11 mouse cellular contexts compared by ENCODE assay signal in the genomic region with DNA sequence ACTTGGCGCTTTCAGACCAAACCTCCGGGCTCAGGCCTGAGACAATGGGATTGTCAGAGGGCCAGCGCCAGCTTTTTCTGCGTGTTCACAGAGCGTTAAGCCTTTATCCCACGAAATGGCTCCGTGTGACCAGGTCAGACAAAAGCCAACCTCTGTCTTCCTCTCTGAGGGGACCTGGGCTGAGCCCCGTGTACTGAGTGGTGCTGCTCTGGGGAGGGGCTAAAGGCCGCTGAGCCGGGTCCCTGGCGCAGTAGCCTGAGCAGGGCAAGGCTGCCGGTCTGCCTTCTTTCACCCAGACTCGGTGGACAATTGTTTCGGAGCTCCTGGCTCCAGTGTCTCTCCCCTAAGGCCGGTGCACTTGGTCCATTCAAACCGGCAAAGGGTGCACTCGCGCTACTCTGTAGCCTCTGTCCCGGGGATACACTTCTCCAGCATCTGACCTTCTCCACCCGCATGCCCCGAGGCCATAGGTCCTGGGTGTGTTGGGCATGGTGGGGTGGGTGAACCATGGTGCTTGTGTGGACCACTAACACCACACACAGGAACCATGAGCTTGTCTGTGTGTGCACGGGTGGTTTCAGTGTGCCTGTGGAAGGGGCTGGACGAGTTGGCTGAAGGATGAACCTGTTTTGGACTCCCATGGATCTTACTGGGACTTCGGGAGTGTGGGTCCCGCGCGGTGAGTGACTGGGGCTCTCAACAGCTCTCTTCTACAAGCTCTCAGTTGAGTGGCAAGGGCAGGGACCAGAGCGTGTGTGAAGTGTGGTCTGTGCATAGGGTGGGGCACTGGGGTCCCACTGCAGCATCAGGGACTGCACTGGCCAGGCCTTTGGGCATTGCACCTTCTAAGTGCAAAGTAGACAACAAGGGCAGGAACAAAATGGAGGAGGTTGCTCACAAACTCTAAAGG. TPM values are rescaled to one million over a fixed set of nuclear protein-coding genes. Genes with fewer than 3 reads are reported as not detected.
DNase-seq lines count a peak whose midpoint lies in the region; ATAC-seq and TF ChIP-seq lines count a peak whose summit lies in the region.
"Had no signal": no experiment of that assay in that cellular context is flagged by ENCODE, and none has a peak within 500 bp of the region (broad histone marks: within the 10 kb centered on the region; RNA-seq: fewer than 3 reads in every experiment).

No protein-coding gene starts in this region.

- peak; percentile 71 for ATAC-seq in forebrain, embryonic 11.5 days (replicated peaks; ENCODE audit: low FRiP score)
- peak; percentile 88 for ATAC-seq in midbrain, embryonic 11.5 days (ENCODE audit: low FRiP score)
- no peak for ATAC-seq in erythroblast, adult 5-6 weeks (replicated peaks; ENCODE audit: low FRiP score, poor library complexity, severe bottlenecking)

- no peaks in the 10 kb centered on the region for H3K9me3 ChIP-seq in E14TG2a.4 (ENCODE audit: low read length)
- H3K9me3 ChIP-seq in forebrain, embryonic 11.5 days (ENCODE audit: control insufficient read depth, low read length): no peaks in the 10 kb centered on the region
- no peaks in the 10 kb centered on the region for H3K9me3 ChIP-seq in midbrain, embryonic 11.5 days (ENCODE audit: control insufficient read depth, low read length)
- H3K9me3 ChIP-seq: limb, embryonic 12.5 days had no signal

- no peak for TF ChIP-seq CTCF in E14TG2a.4 (conservative IDR thresholded peaks at IDR 0.05; ENCODE audit: low read length)

- 3% methylated on average over 28 of the region's 28 CpGs for WGBS in forebrain, embryonic 11.5 days
- 3% methylated on average over 28 of the region's 28 CpGs for WGBS in midbrain, embryonic 11.5 days

- peaks cover 90% of the 10 kb centered on the region for H3K27me3 ChIP-seq in E14TG2a.4 (ENCODE audit: insufficient read depth, low read length)
- peaks cover 81% of the 10 kb centered on the region for H3K27me3 ChIP-seq in forebrain, embryonic 11.5 days (ENCODE audit: control insufficient read depth, insufficient read depth, low read length)
- peaks cover 62% of the 10 kb centered on the region for H3K27me3 ChIP-seq in midbrain, embryonic 11.5 days (ENCODE audit: control insufficient read depth, insufficient read depth, low read length)

- peak overlapping the region; percentile 60 for H3K4me3 ChIP-seq in E14TG2a.4 (replicated peaks; ENCODE audit: low read length)
- no peak overlapping the region for H3K4me3 ChIP-seq in forebrain, embryonic 11.5 days (ENCODE audit: low read depth, low read length)
- H3K4me3 ChIP-seq in midbrain, embryonic 11.5 days (ENCODE audit: low read depth, low read length): peak overlapping the region; percentile 34
- H3K4me3 ChIP-seq: limb, embryonic 12.5 days had no signal

- no peak overlapping the region for H3K9ac ChIP-seq in forebrain, embryonic 11.5 days (ENCODE audit: low read length)
- H3K9ac ChIP-seq in midbrain, embryonic 11.5 days (ENCODE audit: low read length): peak overlapping the region; percentile 69
- H3K9ac ChIP-seq: limb, embryonic 12.5 days had no signal

- DNase-seq in heart, adult 11 months: peak; percentile 84
- no peak for DNase-seq in heart, adult 9 months (ENCODE audit: low spot score in 2 of 2)
- peak; percentile 61 for DNase-seq in forebrain, embryonic 11.5 days (ENCODE audit: low spot score)
- DNase-seq in midbrain, embryonic 11.5 days (ENCODE audit: low spot score, missing footprints): peak; percentile 97
- no peak for DNase-seq in urinary bladder, postnatal 25 days (ENCODE audit: low spot score)
- no peak for DNase-seq in liver
- DNase-seq: spleen, adult 18-20 months had no signal

- H3K36me3 ChIP-seq in E14TG2a.4 (ENCODE audit: insufficient read depth, low read length): no peaks in the 10 kb centered on the region
- no peaks in the 10 kb centered on the region for H3K36me3 ChIP-seq in forebrain, embryonic 11.5 days (ENCODE audit: control insufficient read depth, insufficient read depth, low read length)
- no peaks in the 10 kb centered on the region for H3K36me3 ChIP-seq in midbrain, embryonic 11.5 days (ENCODE audit: control insufficient read depth, insufficient read depth, low read length)
- H3K36me3 ChIP-seq: limb, embryonic 12.5 days had no signal

- H3K27ac ChIP-seq in forebrain, embryonic 11.5 days (ENCODE audit: low read depth, low read length): no peak overlapping the region
- peak overlapping the region; percentile 57 for H3K27ac ChIP-seq in midbrain, embryonic 11.5 days (ENCODE audit: low read depth, low read length)
- H3K27ac ChIP-seq: limb, embryonic 12.5 days had no signal

- 0 out of 2 replicates have a peak overlapping the region, but pooled peaks have one; percentile 31 for H3K4me2 ChIP-seq in forebrain, embryonic 11.5 days (ENCODE audit: low read depth, low read length, severe bottlenecking)
- H3K4me2 ChIP-seq in midbrain, embryonic 11.5 days: peak overlapping the region; percentile 46
- H3K4me2 ChIP-seq: limb, embryonic 12.5 days had no signal

- peaks cover 30% of the 10 kb centered on the region for H3K4me1 ChIP-seq in E14TG2a.4 (replicated peaks; ENCODE audit: low read depth, low read length)
- peaks cover 5% of the 10 kb centered on the region; the same call in 1 of the 2 replicates for H3K4me1 ChIP-seq in forebrain, embryonic 11.5 days (replicated peaks; ENCODE audit: control insufficient read depth, insufficient read depth, low read length)
- peaks cover 18% of the 10 kb centered on the region for H3K4me1 ChIP-seq in midbrain, embryonic 11.5 days (ENCODE audit: control insufficient read depth, insufficient read depth, low read length)
- H3K4me1 ChIP-seq: limb, embryonic 12.5 days had no signal

RNA-seq across cellular contexts. Expression of a gene that starts 40.9 kb away (rescaled TPM):
- polyA plus RNA-seq in forebrain, embryonic 11.5 days (2014; fragmentation: Nextera tagmentation; extraction: Ambion mirVana): not detected in 2 replicates
- polyA plus RNA-seq in midbrain, embryonic 11.5 days (2014; fragmentation: Nextera tagmentation; extraction: Ambion mirVana): 2.4 and 2.9 TPM in 2 replicates
- not detected in 2 replicates for total RNA-seq in erythroblast, adult 5-6 weeks (2015; ENCODE audit: low replicate concordance)
- total RNA-seq in erythroblast, adult 5-6 weeks (2017; ENCODE audit: low replicate concordance): not detected in 2 replicates
- total RNA-seq: megakaryocyte progenitor cell, adult 5-6 weeks had no signal
- polyA plus RNA-seq: limb, embryonic 12.5 days had no signal

RNA-seq across cellular contexts. Expression of a gene that starts 53.4 kb away (rescaled TPM):
- polyA plus RNA-seq in forebrain, embryonic 11.5 days (2014; fragmentation: Nextera tagmentation; extraction: Ambion mirVana): 102 and 103 TPM in 2 replicates
- polyA plus RNA-seq in midbrain, embryonic 11.5 days (2014; fragmentation: Nextera tagmentation; extraction: Ambion mirVana): 129 and 137 TPM in 2 replicates
- 3.8 and 8.4 TPM in 2 replicates for total RNA-seq in erythroblast, adult 5-6 weeks (2015; ENCODE audit: low replicate concordance)
- 7.7 and 10.5 TPM in 2 replicates for total RNA-seq in erythroblast, adult 5-6 weeks (2017; ENCODE audit: low replicate concordance)

Comparison
In these comparisons a context has a peak if more than half of its experiments do, and no peak if none do; other contexts are left out.
1. DNase-seq: peak in heart, adult 11 months (single experiment), forebrain, embryonic 11.5 days (single experiment) and midbrain, embryonic 11.5 days (single experiment); none in heart, adult 9 months (0 of 2), urinary bladder, postnatal 25 days (single experiment) and liver (single experiment).